8 mouse cellular contexts compared by ENCODE assay signal in genomic region chr2:101525503-101526381, GRCm38 (mm10).
DNase-seq lines count a peak whose midpoint lies in the region; ATAC-seq and TF ChIP-seq lines count a peak whose summit lies in the region.

No protein-coding gene starts in this region.

- peak; percentile 7 for DNase-seq in liver
- DNase-seq in adrenal gland, postnatal 14 days, result peak; percentile 42
- peak; percentile 39 for DNase-seq in embryonic facial prominence, embryonic 10.5 days (ENCODE audit: low spot score)
- peak; percentile 28 for DNase-seq in induced T-regulatory cell, adult 2 months (ENCODE audit: low read depth)
- DNase-seq in lung, embryonic 14.5 days, result peak; percentile 80
- DNase-seq in right cerebral cortex, postnatal 4 days, result peak; percentile 62
- DNase-seq in spleen, adult 18-20 months, result no peak

- peak; percentile 77 for TF ChIP-seq CTCF in lung, embryonic 14.5 days (IDR thresholded peaks at IDR 0.05; ENCODE audit: low read depth)

- no peaks in the 10 kb centered on the region for H3K4me1 ChIP-seq in liver, embryonic 12.5 days
- H3K4me1 ChIP-seq in embryonic facial prominence, embryonic 10.5 days, result no peaks in the 10 kb centered on the region
- no peaks in the 10 kb centered on the region for H3K4me1 ChIP-seq in lung, embryonic 14.5 days (ENCODE audit: insufficient read depth)

- H3K36me3 ChIP-seq in liver, embryonic 12.5 days, result no peaks in the 10 kb centered on the region
- no peaks in the 10 kb centered on the region for H3K36me3 ChIP-seq in embryonic facial prominence, embryonic 10.5 days (replicated peaks)
- H3K36me3 ChIP-seq in lung, embryonic 14.5 days (ENCODE audit: insufficient read depth), result no peaks in the 10 kb centered on the region

- no peak overlapping the region for H3K4me2 ChIP-seq in liver, embryonic 12.5 days
- H3K4me2 ChIP-seq in lung, embryonic 14.5 days, result no peak overlapping the region

- no peak for ATAC-seq in liver, embryonic 12.5 days
- ATAC-seq in lung, embryonic 14.5 days (ENCODE audit: insufficient read depth), result no peak

- H3K9ac ChIP-seq in liver, embryonic 12.5 days, result no peak overlapping the region
- H3K9ac ChIP-seq in lung, embryonic 14.5 days, result no peak overlapping the region

- no peaks in the 10 kb centered on the region for H3K9me3 ChIP-seq in liver, embryonic 12.5 days (replicated peaks)
- H3K9me3 ChIP-seq in embryonic facial prominence, embryonic 10.5 days, result no peaks in the 10 kb centered on the region
- H3K9me3 ChIP-seq in lung, embryonic 14.5 days (ENCODE audit: low read depth, low read length), result no peaks in the 10 kb centered on the region

- no peaks in the 10 kb centered on the region for H3K27me3 ChIP-seq in liver, embryonic 12.5 days (replicated peaks)
- no peaks in the 10 kb centered on the region for H3K27me3 ChIP-seq in embryonic facial prominence, embryonic 10.5 days (replicated peaks; ENCODE audit: low read depth, poor library complexity, severe bottlenecking)
- H3K27me3 ChIP-seq in lung, embryonic 14.5 days (ENCODE audit: insufficient read depth, low read length), result no peaks in the 10 kb centered on the region

- WGBS in liver, embryonic 12.5 days (ENCODE audit: insufficient replicate concordance), result 60% methylated on average over 6 of the region's 6 CpGs
- WGBS in embryonic facial prominence, embryonic 10.5 days, result 74% methylated on average over 6 of the region's 6 CpGs
- WGBS in lung, embryonic 14.5 days, result 69% methylated on average over 6 of the region's 6 CpGs

- H3K27ac ChIP-seq in liver, embryonic 12.5 days, result no peak overlapping the region
- no peak overlapping the region for H3K27ac ChIP-seq in embryonic facial prominence, embryonic 10.5 days (replicated peaks)
- no peak overlapping the region for H3K27ac ChIP-seq in lung, embryonic 14.5 days (ENCODE audit: low read depth)

- no peak overlapping the region for H3K4me3 ChIP-seq in liver, embryonic 12.5 days
- no peak overlapping the region for H3K4me3 ChIP-seq in embryonic facial prominence, embryonic 10.5 days
- no peak overlapping the region for H3K4me3 ChIP-seq in lung, embryonic 14.5 days (ENCODE audit: low read depth, low read length)

Comparison
In these comparisons a context has a peak if more than half of its experiments do, and no peak if none do; other contexts are left out.
1. DNase-seq: peak in liver (single experiment), adrenal gland, postnatal 14 days (single experiment), embryonic facial prominence, embryonic 10.5 days (single experiment), induced T-regulatory cell, adult 2 months (single experiment), lung, embryonic 14.5 days (single experiment) and right cerebral cortex, postnatal 4 days (single experiment); none in spleen, adult 18-20 months (0 of 2).